ENCODE assay signal across 21 mouse cellular contexts in genomic region chr5:53317885-53318466, GRCm38 (mm10). TPM values are rescaled to one million over a fixed set of nuclear protein-coding genes. Genes with fewer than 3 reads are reported as not detected.
A peak's percentile ranks its signal among the peaks of the same experiment; 100 is the strongest.
DNase-seq lines count a peak whose midpoint lies in the region; ATAC-seq lines count a peak whose summit lies in the region.
"Had no signal": no experiment of that assay in that cellular context is flagged by ENCODE, and none has a peak within 500 bp of the region (broad histone marks: within the 10 kb centered on the region; RNA-seq: fewer than 3 reads in every experiment).

No protein-coding gene starts in this region.

- peak; percentile 85 for DNase-seq in heart, adult 11 months
- DNase-seq in kidney, postnatal 14 days, result no peak
- peak; percentile 64 for DNase-seq in brain, adult 2 months (ENCODE audit: low read depth, low spot score)
- no peak for DNase-seq in lung, postnatal 14 days
- DNase-seq: adrenal gland, postnatal 14 days; cerebellum, adult 18-20 months; cerebellum, adult 9-11 months; cerebellum, postnatal 36 days; gastrocnemius, postnatal 10 days; heart, postnatal 36 days had no signal

- ATAC-seq in heart, embryonic 11.5 days (replicated peaks; ENCODE audit: insufficient number of reproducible peaks, low FRiP score, low TSS enrichment), result no peak
- peak; percentile 43; the same call in 1 of the 2 replicates for ATAC-seq in kidney, embryonic 16.5 days (ENCODE audit: low FRiP score, low TSS enrichment)
- ATAC-seq in stomach, embryonic 15.5 days (ENCODE audit: insufficient read depth, low FRiP score, low read depth), result 0 out of 2 replicates have a peak, but pooled peaks have one; percentile 18
- ATAC-seq: activated CD4-positive, CD25-positive, alpha-beta regulatory T cell, adult 4 months; forebrain, embryonic 16.5 days; Patski had no signal

- H3K9me3 ChIP-seq in heart, embryonic 11.5 days (replicated peaks; ENCODE audit: control insufficient read depth, low read length), result no peaks in the 10 kb centered on the region
- H3K9me3 ChIP-seq in kidney, embryonic 16.5 days (ENCODE audit: low read length), result no peaks in the 10 kb centered on the region
- H3K9me3 ChIP-seq in stomach, embryonic 15.5 days, result no peaks in the 10 kb centered on the region
- H3K9me3 ChIP-seq: embryonic facial prominence, embryonic 13.5 days; forebrain, embryonic 12.5 days; heart, embryonic 13.5 days; hindbrain, embryonic 15.5 days had no signal

- no peaks in the 10 kb centered on the region for H3K27me3 ChIP-seq in heart, embryonic 11.5 days (ENCODE audit: control insufficient read depth, insufficient read depth, low read length)
- H3K27me3 ChIP-seq in kidney, embryonic 16.5 days (ENCODE audit: insufficient read depth, low read length), result no peaks in the 10 kb centered on the region
- no peaks in the 10 kb centered on the region for H3K27me3 ChIP-seq in stomach, embryonic 15.5 days (replicated peaks)
- H3K27me3 ChIP-seq: CH12.LX; embryonic facial prominence, embryonic 13.5 days; hindbrain, embryonic 15.5 days; Patski had no signal

- H3K27ac ChIP-seq in heart, embryonic 11.5 days (ENCODE audit: low read depth, low read length), result no peak overlapping the region
- H3K27ac ChIP-seq in kidney, embryonic 16.5 days (ENCODE audit: low read length), result no peak overlapping the region
- H3K27ac ChIP-seq in stomach, embryonic 15.5 days, result no peak overlapping the region
- H3K27ac ChIP-seq: embryonic facial prominence, embryonic 13.5 days; forebrain, embryonic 12.5 days; heart, embryonic 13.5 days; hindbrain, embryonic 15.5 days had no signal

- no peak overlapping the region for H3K4me2 ChIP-seq in heart, embryonic 11.5 days
- no peak overlapping the region for H3K4me2 ChIP-seq in kidney, embryonic 16.5 days (replicated peaks; ENCODE audit: low read depth, low read length)
- H3K4me2 ChIP-seq in stomach, embryonic 15.5 days, result no peak overlapping the region
- H3K4me2 ChIP-seq: embryonic facial prominence, embryonic 13.5 days; forebrain, embryonic 12.5 days; heart, embryonic 13.5 days; hindbrain, embryonic 15.5 days had no signal

- H3K36me3 ChIP-seq in heart, embryonic 11.5 days (ENCODE audit: control insufficient read depth, insufficient read depth, low read length), result no peaks in the 10 kb centered on the region
- H3K36me3 ChIP-seq in kidney, embryonic 16.5 days (ENCODE audit: insufficient read depth, low read length), result no peaks in the 10 kb centered on the region
- no peaks in the 10 kb centered on the region for H3K36me3 ChIP-seq in stomach, embryonic 15.5 days
- H3K36me3 ChIP-seq: embryonic facial prominence, embryonic 13.5 days; forebrain, embryonic 12.5 days; heart, embryonic 13.5 days; hindbrain, embryonic 15.5 days had no signal

- H3K4me1 ChIP-seq in heart, embryonic 11.5 days (ENCODE audit: control insufficient read depth, insufficient read depth, low read length), result peaks cover 6% of the 10 kb centered on the region
- H3K4me1 ChIP-seq in kidney, embryonic 16.5 days (ENCODE audit: insufficient read depth, low read length), result peaks cover 18% of the 10 kb centered on the region
- H3K4me1 ChIP-seq in stomach, embryonic 15.5 days, result peaks cover 3% of the 10 kb centered on the region; the same call in 1 of the 2 replicates
- H3K4me1 ChIP-seq: hindbrain, embryonic 15.5 days had no signal

- no peak overlapping the region for H3K9ac ChIP-seq in heart, embryonic 11.5 days (ENCODE audit: low read depth, low read length)
- H3K9ac ChIP-seq in kidney, embryonic 16.5 days (replicated peaks; ENCODE audit: low read length), result no peak overlapping the region
- H3K9ac ChIP-seq in stomach, embryonic 15.5 days, result no peak overlapping the region
- H3K9ac ChIP-seq: embryonic facial prominence, embryonic 13.5 days; forebrain, embryonic 12.5 days; heart, embryonic 13.5 days; hindbrain, embryonic 15.5 days had no signal

- H3K4me3 ChIP-seq in heart, embryonic 11.5 days (ENCODE audit: low read depth, low read length), result no peak overlapping the region
- H3K4me3 ChIP-seq in kidney, embryonic 16.5 days (ENCODE audit: low read length), result no peak overlapping the region
- no peak overlapping the region for H3K4me3 ChIP-seq in stomach, embryonic 15.5 days (replicated peaks)
- H3K4me3 ChIP-seq: embryonic facial prominence, embryonic 13.5 days; forebrain, embryonic 12.5 days; heart, embryonic 13.5 days; hindbrain, embryonic 15.5 days had no signal

- WGBS in heart, embryonic 11.5 days (ENCODE audit: insufficient replicate concordance), result 60% methylated on average over 7 of the region's 7 CpGs
- 45% methylated on average over 7 of the region's 7 CpGs for WGBS in kidney, embryonic 16.5 days
- WGBS in stomach, embryonic 15.5 days, result 61% methylated on average over 7 of the region's 7 CpGs

RNA-seq across cellular contexts. Expression of gene Smim20, which starts 51.1 kb away (rescaled TPM):
- 146 and 150 TPM in 2 replicates for polyA plus RNA-seq in heart, embryonic 11.5 days (2014; fragmentation: Nextera tagmentation; extraction: Ambion mirVana)
- 98.2 and 98.5 TPM in 2 replicates for polyA plus RNA-seq in kidney, embryonic 16.5 days (2015; fragmentation: Nextera tagmentation; extraction: Ambion mirVana)
- 85.6 and 89.8 TPM in 2 replicates for polyA plus RNA-seq in stomach, embryonic 15.5 days (2015; fragmentation: Nextera tagmentation; extraction: Ambion mirVana)

Comparison
In these comparisons a context has a peak if more than half of its experiments do, and no peak if none do; other contexts are left out.
1. DNase-seq: peak in heart, adult 11 months (single experiment) and brain, adult 2 months (single experiment); none in kidney, postnatal 14 days (single experiment) and lung, postnatal 14 days (single experiment).